Mouse (Mus musculus) hindlimb bud, embryonic 11.5 days (tissue): ENCODE results near the gene Grid2.

Experiments used
- DNase-seq: peaks from one replicate; pipeline ENCODE4 v3.0.0-alpha.2; 2012; ENCODE audit warnings: low read depth, low spot score; ENCODE audit errors: extremely low spot score

Gene Grid2

DNA sequence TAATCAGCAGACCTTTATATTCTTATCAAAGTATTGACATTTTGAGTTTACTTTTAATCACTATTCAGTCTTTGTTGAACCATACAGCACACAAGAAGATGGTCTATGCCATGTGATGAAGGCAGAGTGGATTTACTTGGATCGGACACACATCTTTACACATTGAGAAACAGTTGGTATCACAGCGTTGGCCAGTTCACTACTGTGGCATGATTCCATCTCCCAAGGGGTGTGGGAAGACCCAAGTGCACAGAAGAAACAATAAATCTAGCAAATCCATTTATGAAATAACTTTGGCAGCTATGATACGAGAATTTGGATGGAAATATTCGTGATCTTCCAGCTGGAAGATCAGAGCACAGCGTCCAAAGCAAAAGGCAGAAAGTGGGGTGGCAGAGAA, 792.3 kb downstream of the Grid2 start:
- DNase-seq, result no peak

DNA sequence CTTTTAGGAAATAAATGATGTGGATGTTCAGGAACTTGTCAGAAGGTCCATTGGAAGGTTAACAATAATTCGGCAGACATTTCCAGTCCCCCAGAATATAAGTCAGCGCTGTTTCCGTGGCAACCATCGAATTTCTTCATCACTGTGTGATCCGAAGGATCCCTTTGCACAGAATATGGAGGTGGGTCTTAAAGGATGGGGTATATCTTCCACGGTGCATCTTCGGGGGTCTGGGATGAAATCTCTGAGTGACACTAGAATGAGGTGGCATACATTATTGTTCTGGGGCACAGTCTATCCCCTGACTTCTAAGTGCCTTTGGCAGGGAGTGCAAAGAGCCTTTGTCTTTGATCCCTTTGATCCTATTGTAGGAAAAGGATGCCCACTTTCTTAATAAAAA, 808.2 kb downstream of the Grid2 start:
- no peak for DNase-seq

DNA sequence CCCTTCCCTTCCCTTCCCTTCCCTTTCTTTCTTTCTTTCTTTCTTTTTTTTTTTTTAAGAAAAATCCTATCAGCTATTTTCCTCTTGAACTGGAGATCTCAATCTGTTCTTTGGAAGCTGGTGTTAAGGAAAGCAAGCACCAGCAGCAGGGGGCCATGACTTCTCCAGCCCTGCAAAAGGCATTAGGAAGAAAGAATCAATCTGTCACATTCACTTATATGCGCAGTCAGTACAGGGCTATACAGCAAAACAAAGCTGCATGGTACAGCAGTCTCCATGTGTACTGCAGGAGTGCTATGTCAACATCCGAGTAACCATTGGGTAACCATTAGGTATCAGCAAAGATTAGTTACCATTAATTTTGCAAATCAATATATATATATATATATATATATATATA, 809.0 kb downstream of the Grid2 start:
- DNase-seq, result no peak

DNA sequence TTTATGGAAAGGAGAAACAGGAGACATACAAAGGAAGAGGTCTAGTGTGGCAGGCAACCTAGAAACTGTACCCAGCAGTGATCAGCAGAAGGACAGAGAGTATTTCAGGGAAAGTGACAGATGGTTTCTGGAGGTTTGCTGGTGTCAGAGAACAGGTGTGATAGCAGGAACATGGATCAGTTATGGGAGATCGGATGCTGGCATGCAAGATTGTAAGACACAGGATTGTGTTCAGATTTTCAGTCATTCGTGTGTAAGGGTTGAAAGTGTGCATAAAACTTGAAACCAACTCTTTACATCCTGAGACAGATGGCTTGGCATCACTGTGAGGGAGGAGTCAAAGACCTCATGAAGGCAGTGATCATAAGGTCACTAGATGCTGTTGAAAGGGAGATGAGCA, 817.7 kb downstream of the Grid2 start:
- DNase-seq, result no peak

DNA sequence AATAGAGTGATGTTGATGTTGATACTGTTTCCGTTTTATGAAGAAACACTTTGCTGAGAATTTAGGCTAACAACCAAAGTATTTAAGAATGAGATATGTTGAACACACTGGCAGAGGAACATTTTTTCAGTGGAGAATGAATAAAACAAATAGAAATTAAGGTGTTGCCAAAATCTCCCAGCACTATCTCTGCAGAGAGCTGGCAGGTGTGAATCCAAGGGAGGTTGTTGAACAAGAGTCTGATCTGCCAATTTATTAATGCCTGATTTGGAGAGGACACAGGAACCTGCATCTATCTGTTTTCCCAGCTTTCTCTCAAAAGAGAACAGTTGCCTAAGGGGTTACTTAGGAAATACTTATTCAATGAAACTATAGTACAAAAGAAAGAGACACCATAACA, 822.2 kb downstream of the Grid2 start:
- no peak for DNase-seq

DNA sequence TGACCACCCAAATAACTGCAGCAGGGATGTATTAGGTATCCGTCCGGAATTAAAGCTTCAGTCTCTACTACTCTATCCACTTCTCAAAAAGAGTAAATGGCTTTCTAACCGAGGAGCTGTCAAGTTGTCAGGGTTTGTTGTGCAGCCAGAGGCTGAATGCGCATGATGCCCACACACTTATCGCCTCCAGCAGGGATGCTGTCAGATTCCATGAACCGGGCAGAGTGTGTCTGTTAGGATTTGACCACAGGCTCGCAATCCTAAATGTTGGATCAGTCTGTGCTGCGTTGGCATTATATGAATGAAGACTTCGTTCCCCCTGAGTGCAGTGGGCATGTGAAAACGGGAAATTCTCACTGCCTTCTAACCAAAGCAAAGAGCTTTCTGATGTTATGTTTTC, 843.0 kb downstream of the Grid2 start:
- no peak for DNase-seq

DNA sequence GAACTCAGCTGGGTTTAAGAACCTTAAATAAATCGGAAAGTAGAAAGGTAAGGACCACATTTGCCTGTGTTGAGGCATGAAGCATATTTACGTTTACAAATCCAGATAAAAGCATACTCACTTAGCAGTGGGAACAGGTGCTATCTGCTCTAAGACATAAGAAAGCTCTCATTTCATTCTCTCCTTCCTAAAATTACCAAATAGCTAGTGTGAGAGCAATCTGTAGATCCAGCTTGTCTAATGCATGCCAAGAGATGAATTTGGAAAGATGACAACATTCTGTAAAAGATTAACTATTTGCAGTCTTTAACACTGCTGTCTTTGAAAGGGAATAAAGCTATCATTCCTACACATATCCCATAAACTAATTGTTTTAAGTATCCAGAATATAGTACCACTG, 858.9 kb downstream of the Grid2 start:
- DNase-seq, result no peak

DNA sequence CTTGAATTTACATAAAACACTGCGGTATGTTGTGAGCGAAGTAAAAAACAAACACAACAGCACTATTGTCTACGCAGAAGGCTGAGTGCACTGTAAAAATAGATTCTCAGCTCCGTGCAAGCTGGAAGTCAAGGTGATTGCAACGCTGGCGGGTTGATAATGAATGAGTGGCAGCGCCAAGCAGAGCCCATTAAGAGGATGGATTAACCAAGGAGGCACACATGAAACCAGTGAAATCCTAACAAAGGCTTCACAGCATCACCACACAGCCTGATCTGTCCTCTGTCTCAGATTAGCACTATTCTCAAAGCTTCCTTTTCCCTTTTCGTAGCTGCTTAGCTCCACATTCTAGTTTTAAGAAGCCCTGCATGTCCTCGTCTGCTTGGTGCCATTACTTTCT, 880.6 kb downstream of the Grid2 start:
- DNase-seq, result no peak

DNA sequence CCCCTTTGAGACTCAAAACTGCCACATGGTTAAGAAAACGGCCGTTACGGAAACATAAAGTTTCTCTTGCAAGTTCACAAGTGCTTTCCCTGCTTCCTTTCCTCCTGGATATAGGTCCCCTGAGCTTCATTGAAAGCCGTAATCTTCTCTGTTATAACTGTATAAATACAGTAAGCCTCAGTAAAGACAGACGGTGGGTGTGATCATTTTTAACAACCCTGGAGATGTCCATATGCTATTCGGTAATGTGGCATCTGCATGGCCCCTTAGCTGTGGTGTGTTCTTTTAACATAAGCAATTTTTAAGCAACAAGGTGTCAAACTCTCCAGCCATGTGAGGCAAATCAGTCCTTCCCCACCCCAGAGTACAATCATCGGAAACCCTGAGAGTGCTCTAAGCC, 892.9 kb downstream of the Grid2 start:
- no peak for DNase-seq

DNA sequence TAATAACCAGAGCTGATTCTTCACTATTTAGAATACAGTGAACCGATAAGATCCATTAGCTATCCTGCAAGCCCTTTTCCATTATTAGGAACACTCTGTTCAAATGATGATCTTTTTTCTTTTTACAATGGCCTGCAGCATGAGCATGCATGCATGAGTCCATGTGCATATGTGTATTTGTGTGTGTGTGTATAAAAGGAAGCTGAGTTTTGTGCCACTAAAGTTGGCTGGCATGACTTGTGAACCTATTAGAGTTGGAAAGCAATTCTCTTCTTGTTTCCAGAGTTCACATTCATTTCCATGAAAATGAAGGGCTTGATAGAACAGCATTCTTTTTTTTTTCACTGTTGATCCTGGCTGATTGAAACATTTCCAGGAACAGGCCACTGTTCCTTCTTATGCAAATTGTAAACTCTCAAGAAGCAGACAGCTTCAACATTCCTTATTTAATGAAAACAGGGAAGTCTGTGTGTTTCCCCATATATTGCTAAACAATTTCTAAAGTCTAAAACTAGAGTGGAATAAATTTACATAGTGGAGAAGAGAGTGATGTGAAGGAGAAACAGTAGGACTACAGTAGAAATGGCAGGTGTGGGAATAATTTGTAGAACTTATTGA, 919.4 kb downstream of the Grid2 start:
- no peak for DNase-seq

DNA sequence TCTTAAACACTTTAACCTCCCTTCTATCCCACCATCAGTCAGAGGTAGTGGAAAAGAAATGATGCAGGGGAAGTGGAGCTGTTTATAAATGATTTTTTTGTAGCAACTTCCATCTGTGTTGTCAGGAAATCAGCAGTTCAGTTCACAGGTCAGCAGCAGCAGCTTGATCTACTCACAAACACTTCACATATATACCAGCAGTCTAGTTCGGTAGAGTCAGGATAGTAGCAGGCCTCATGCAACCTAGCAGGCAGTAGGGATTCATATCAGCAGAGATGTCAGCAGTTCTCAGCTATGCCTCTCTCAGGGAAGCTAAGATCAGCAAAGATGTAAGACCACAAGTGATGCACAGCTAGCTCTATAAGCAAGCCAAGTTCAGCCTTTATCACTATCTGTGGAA, 938.0 kb downstream of the Grid2 start:
- DNase-seq, result no peak

DNA sequence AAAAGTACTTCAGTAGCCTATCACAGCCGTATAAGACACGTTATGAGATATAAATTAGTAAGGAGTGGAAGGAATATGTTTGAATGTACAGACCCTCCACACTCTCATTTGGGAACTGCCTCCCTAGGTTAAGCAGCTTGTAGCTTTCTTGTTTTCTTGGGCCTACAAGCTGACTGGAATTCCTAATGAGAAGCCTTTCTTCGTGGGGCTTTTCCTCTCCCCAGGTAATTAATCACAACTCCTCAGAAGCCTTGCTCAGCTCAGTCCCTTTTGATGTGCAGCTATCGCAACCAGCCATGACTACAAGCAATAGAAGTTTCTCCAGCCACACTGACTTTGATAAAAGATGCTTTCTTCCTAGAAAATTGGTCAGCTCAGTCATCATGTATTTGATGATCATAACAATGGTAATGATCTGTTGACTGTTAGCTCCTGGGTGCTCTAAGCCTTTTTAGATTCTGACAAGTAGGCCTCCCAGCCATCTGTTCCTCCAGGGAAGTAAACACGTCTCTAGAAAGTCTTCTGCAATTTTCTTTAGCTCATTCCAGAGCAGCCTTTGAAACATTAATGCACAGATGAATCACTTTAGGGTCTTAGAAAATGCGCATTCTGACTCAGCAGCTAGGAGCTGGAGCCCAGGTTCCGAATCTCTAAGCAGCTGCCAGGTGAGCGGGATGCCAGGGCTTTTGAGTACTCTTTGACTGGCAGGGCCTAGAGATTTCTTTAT, 946.9 kb downstream of the Grid2 start:
- peak; percentile 24 for DNase-seq

DNA sequence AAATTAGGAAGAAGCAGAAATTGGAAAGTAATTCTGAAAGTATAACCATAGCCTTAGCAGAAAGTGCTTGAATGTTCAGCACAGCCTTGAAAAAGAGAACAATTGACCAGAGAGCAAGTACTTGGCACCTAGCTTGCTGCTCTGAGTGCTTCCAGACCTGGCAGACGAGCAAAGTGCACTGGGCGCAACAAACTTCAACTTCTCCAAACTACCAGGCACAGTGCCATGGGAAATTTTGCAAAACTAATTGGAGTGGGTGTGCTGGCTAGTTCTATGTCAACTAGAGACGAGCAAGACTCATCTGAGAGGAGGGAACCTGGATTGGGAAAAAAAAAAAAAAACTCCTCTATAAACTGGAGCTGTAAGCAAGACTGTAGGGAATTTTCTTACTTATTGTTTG, 980.7 kb downstream of the Grid2 start:
- DNase-seq, result no peak

DNA sequence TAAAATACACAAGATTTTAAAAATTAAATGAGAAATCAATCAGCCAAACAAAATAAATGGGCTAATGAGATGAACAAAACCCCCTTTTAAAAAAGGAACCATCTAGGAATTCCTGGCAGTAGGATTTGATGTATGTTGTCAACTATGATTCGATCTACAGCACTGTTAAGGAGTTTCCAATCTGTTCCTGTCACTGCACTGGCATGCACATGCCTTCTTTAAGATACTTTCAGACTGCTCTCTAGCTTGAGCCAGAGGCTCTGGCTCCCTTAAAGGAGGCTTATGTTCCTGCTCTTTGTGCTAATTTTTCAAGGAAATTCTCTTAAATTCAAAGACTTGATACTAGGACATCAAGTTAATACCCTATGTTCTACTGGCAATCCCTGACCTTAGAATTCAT, 984.9 kb downstream of the Grid2 start:
- no peak for DNase-seq

DNA sequence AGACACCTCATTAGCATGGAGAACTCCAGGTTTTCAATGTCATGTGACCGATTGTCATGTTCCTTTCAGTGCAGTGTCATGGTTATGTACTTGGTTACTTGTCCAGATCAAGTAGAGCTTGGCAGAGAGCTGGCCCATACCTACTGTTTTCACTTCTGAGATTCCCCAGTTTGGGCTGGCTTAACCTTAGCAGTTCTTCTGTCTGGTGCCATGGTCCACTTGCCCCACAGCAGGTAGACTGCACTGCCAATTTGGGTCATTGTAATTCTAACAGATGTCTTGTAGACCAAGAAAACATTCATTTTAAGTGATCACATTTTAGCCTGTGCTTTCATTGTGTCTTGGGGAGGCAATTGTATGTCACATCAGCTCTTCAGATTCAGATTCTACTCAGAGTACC, 990.3 kb downstream of the Grid2 start:
- no peak for DNase-seq

DNA sequence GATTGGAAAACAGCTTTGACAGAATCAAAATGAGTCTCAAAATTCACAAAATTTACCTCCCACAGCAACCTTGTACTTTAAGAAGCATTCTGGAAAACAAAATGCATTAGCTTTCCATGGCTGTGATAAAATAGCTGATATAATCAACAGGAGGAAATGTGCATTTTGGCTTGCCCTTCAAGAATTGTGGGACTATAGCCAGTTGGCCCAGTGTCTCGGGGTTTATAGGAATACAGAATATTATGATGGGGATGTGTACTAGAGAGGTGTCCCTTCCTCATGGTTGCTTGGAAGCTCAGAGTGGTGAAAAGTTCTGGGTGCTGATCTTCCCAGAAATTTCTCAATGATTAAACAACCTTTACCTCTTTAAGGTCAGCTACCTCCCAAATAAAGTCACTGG, 995.4 kb downstream of the Grid2 start:
- no peak for DNase-seq

DNA sequence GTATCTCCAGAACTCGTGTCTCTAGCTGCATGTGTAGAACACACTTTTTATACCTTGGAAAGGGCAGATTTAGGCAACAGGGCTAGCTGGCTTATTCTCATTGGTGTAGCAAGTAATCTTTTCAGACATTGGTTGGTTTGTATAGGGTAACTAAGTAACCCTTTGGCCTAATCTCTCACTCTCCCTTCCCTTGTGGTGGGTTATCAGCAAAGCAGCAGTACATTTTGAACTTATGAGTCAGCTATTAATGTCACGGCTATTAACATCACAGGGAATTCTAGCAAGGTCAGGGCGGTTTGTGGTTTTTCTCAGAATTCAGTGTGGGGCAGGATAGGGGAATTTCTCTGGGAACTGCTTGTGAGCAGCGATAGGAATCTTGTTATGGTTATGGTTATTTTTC, 1007.8 kb downstream of the Grid2 start:
- DNase-seq, result no peak

DNA sequence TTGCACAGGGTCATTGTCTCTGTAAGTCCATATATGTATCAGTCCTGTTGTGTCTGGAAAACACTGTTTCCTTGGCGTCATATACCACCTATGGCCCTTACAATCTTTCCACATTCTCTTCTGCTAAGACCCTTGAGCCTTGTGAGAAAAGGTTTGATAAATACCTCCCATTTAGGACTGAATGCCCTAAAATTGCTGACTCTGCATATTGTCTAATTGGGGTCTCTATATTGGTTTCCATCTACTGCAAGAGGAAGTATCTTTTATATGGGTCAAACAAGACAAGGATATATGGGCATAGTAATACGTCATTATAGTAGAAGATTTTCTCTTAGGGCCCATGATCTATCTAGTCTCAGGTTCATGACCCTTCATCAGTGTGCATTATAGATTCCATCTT, 1008.5 kb downstream of the Grid2 start:
- no peak for DNase-seq

DNA sequence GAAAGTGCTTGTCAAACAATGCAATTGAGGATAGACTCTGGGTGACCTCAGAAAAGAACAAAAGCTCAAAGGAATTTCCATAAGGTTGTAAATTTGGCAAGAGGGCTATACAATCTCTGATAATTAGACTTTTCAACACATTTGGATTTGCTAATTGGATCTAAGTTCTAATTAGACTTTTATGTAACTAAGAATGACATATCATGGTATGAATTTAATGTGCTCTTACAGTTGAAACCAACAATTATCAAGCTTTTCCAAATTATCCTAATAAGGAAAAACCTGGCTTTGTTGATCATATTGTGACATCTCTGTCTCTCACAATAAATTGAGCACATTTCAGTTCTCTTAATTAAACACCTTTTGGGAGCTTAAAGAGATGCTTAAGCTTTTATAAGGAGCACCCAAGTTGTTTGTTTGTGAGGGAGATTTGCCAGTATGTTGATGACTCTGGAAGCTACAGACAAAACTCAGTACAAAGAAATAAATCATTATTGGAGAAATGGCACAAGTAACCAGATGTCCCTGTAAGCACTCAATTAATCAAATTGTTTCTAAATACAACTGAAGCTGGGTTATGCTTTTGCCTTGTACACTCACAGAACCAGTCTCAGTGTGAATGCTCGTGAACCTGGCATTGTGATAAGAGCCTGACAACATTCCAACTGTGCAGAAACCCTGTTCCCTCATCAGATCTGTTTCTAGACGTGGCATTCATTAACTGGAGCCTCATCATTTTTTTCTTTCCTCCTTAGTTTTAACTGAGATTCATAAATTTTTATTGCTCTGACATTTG, 1018.8 kb downstream of the Grid2 start:
- no peak for DNase-seq

DNA sequence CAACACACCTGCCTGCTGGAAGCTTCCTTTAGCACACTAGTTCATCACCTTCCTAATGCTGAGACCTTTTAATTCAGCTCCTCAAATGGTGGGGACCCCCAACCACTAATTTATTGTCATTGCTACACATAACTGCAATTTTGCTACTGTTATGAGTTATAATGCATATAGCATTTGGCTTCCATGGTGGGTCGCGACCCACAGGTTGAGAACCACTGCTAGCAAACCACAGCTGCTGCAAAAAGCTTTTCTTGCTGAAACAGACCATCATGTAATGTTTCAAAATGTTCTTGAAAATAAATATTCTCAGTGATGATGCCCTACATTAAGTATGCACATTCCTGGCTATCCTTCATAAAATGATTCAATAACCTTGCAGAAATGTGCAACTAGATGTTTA, 1024.3 kb downstream of the Grid2 start:
- no peak for DNase-seq

DNA sequence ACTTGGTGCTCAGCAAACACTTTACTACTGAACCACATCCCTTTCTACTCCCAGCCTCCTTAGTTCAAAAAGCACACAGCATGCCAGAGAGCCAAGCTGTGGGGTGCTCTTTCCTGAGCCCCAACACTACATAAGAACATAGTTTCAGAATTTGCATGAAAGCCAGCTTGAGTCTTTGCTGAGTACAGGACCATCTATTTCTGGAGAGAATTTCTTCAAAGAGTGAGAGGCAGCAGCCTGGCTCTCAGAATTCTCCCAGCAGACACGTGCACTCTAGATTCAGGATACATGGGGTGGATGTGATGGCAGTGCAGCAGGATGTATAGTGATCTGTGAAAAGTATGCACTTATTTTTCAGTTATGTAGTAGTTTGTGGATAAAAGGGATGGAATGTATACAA, 1038.1 kb downstream of the Grid2 start:
- no peak for DNase-seq

DNA sequence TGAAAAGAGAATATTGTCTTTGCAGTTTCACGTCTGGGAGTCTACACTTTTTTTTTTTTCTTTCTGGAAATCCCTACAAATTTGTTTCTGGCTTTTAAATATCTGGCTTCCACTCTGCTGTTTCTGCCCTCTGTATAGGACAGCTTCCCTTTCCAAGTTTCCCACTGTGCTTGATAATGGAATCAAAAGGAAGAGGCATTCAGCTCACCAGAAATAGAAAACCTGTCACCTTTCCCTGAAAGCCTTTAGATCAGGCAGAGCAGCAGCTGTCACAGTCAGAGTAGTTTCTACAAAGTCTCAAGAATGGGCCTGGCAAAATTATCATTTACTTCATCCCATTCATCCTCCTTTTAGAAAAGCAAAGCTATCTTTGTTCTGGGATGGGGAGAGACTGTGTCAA, 1042.0 kb downstream of the Grid2 start:
- no peak for DNase-seq
